Mouse (Mus musculus) thymus, postnatal 10 days (tissue): ENCODE results near the gene Scgb1b30.
"Not testable (repeated sequence)": the region's sequence is repeated elsewhere in the genome, so short reads cannot be mapped to it uniquely, and the experiment has no call there.

Source experiments
- DNase-seq, 2 experiments: peaks; one replicate each; pipeline ENCODE4 v3.0.0; 2021; ENCODE audit warnings: low spot score in 2 of 2

Gene Scgb1b30

DNA sequence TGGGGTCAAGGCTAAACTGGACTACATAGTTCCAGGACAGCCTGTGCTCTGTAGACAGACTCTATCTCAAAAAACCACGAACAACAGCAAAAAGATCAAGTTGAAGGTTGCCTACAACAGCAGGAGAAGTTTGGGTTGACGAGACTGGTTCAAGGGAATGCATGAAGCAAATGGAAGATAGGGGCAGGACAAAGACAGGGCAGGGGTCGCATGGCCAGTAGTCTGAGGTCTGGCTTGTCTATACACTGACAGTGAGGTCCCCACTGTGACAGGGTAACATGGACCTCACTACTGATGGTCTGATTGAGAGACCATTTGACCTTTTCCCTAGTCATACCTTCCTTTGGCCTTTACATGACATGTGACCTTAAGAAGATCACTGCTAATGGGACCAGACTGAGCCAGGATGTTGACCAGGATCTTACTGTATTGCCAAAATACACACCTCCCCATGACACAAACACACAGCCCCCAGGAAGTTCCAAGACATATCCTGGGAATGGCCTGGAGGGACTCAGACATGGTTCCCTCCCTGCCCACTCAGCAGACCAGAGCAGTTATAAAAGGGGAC, at the start of gene Scgb1b30:
TSS of gene Scgb1b30 (plus strand) at position 521 of the 571 bp plus-strand sequence.
- DNase-seq = no peak

DNA sequence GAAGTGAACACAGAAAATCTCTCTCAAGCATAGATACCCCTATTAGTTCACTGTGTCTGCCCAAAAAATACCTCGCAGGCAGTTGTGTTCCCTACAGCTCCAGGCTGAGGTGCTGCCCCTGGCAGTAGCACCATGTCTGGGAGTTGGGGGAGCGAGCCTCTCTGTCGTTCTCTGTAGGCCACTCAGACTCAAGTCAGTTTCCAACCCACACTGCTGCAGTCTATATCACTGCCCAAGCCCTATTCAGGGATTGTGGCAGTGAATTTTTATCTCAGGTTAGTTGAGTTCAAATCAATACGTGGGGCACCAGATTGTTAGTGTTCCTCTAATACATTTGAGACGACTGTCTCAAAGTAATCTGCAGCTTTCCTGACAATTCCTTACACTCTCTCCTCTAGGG, 27.1 kb upstream of the Scgb1b30 start:
- not testable (repeated sequence) for DNase-seq

DNA sequence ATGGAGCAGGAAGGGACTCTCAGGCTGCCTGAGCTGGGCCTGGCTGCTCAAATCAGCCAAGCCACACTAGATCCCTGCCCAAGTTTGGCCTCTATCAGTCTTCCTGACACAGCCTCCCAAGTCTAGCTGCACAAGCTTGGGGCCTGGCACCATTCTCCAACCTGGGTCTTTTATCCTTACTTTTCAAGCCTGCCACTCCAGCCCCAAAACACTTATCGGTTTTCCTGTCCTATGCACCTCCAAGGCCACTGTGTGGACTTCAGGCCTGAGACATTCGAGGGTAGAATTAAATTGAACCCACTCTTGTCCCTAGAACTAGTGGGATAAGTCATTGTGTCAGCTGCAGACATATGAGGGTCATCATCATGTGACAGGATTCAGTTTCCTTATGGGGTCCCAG, 4.8 kb downstream of the Scgb1b30 start:
- no peak for DNase-seq

DNA sequence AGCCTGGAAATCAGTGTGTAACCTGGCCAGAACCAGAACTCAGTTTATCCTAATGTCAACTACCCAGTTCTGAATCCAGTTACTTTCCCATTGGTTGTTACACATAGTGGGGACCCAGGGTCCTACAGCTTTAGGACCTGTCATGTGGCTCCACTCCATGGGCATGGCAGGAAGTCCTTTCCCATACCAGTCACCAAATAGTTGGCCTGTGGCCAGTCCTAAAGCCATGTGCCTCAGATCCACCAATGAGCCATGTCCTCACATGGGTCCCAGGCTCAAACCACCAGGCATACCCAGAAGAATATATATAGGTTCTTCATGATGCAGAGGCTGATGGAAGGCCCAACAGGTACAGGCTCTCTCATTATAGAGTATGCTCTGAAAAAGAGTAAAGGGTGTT, 6.0 kb downstream of the Scgb1b30 start:
- no peak for DNase-seq

DNA sequence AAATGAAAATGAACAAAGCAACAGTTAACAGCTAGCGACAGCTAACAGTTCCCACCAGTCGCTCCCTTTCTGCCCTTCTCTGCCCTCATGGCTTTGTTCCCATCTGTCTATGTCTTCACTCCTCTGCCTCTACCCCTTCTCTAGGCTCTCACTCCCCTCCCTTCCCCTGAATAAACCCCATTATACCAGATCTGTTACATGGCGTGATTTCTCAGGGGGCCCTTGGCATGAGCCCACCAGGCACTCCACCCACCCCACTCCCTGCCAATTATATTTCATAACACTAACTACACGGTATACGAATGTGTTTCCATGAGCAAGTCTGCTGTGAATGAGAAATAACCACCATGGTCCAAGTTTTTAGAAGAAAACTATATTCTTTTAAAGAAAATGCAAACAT, 14.0 kb downstream of the Scgb1b30 start:
- no peak for DNase-seq

DNA sequence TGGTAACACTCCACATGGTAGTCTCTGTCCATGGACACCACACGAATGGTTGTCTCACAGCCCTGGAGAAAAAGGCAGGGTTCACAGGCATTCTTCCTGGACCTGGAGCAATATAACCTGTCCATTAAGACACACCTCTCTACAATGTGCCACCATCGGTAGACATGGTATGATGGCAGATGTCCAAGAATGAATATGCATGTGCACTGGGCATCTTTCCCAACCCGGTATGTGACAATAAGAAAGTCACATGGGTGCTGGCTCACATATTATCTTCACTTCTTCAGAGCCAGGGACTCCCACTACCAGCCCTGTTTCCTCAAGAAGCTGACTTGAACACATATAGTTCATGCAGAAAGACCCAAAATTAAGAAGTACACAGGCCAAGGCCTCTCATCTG, 21.4 kb downstream of the Scgb1b30 start:
- no peak for DNase-seq

DNA sequence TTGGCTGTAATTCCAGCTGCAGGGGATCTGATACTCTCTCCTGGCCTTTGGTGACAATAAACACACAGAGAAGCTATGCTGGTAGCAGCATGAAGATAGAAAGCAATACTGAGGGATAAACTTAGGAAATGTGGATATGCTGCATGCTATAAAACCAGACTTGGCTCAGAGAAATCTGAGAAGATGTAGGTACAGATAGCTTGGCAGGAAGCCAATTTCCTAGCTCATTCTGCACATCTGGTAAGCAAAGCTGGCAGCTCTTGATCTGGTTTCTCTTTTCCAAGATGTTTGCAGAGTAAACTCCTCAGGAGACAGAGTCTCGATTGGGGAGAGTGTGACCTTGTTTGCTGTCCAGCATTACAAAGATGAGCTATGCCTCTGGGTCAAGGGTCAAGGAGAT, 25.4 kb downstream of the Scgb1b30 start:
- DNase-seq = not testable (repeated sequence)

DNA sequence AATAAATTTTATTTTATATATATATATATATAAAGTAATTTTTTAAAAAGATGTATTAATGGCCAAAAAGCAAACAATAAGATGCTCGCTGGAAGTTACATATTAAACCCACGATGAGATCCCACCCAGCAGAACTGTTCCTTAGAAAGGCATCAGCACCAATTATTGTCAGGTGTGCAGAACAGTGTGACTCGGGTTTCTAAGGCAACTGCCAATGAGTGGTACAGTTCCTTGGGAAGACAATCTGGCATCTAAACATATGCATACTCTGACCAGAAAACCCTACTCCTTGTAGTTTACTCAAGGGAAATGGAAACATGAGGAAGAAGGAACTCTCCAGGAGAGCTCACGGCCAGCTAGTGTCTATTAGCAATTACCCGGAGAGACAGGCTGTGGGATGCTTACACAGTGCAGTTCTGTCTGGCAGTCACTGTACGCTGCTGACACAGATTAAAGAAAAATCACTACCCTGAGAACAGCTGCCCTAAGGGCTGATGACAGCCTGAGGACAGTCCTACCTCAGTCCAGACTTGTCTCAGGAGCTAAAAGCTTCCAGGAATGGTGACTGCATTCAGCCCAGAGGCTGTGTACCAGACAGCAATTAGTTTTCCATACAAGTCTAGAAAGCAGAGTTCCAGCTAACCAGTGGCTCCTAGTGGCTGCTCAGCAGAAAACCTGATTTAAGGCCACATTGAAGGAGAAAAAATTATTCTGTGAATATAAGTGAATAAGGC, 27.9 kb downstream of the Scgb1b30 start:
- no peak for DNase-seq

DNA sequence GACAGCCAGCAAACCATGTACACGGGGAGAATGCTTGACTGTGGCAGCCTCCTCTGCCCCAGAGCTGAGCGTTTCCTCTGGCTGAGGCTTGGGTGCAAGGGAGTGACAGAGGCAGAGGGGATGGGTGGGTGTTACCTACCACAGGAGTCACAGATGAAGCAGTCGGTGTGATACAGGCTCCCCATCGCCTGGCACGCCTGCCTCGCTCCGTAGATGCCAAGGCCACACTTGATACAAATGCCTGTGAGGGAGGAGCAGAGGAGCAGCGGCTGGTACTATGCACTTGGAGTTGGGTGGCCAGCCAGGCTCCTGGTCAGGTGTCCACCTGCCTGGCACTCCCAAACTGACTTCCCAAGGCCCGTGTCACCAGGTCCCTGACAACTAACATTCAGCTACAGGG, 30.1 kb downstream of the Scgb1b30 start:
- no peak for DNase-seq

DNA sequence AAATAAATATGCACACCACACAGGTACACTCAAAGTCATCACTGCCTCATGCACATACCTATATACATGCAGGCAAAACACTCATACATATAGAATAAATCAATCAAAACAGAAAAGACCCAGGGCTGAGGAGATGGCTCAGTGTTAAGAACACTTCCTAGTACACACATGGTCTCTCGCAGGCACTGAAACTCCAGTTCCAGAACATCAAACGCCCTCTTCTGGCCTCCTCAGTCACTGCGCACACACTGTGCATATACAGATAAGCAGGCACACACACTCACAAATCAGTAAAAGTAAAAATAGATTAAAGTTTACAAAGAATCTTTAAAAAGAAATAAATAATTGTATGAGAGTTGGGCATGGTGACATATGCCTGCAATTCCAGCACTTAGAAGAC, 31.1 kb downstream of the Scgb1b30 start:
- no peak for DNase-seq

DNA sequence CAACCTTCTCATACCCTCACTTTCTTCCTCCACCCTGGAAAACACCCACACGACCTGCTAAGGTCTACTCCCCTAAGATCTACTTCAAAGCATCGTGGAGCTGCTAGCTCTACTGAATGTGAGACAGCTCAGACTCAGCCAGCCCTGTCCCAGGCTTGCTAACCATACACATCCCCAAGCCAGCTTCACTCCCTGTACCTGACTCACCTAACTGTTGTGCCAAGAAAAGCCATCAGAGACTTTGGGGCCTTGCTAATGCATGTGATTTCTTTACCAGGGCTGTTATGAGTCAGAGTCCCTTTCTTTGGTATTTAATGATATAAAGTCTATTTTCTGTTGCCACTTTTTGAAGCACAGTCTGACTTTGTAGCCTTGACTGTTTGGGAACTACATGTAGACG, 35.9 kb downstream of the Scgb1b30 start:
- no peak for DNase-seq

DNA sequence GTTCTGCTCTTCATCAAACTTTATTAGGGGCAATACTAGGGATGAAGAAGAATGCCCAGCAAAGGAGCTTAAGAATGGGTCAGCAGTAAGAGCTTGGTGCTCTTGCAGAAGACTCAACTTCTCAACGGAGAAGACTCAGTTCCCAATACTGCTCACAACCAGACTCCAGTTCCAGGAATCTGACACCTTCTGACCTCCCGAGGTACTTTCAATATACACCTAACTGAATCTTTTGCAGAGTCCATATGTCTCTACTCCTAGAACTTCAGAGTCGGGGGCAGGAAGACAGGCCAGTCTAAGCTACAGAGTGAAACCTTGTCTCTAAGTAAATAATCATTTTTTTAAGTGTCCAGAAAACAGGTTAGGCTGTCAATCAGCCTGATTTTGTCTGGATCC, 36.7 kb downstream of the Scgb1b30 start:
- DNase-seq = no peak

DNA sequence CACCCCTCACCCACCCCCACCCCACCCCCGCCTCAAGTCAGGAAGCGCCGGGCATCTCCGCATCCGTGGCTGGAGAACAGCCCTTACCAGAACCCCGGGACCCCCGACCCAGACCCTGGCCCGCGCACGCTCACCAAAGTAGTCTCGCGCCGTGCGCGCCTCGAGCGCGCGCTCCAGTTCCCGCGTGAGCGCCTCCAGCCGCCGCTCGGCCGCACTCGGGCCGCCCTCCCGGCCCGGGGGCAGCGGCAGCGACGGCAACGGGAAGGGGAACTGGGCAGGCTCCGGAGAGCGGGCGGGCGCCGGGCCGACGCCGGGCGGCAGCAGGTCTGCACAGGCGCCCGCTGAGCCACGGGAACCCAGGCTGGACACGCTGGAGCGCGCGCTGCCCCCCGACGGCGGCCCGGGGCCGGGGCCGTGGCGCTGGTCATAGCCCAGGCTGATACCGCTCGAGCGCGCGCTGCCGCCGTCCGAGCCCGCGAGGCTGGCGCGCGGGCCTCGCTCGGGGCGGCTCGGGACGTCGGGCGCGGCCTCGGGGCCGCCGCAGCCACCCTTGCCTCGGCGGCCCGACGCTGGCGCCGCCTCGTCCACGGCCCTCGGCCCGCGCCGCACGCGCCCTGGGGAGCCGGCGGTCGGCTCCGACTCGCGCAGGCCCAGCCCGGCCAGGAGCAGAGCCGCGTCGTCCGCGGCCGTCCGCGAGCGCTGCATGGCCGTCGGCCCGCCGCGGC, 37.3 kb downstream of the Scgb1b30 start:
- DNase-seq = no peak

DNA sequence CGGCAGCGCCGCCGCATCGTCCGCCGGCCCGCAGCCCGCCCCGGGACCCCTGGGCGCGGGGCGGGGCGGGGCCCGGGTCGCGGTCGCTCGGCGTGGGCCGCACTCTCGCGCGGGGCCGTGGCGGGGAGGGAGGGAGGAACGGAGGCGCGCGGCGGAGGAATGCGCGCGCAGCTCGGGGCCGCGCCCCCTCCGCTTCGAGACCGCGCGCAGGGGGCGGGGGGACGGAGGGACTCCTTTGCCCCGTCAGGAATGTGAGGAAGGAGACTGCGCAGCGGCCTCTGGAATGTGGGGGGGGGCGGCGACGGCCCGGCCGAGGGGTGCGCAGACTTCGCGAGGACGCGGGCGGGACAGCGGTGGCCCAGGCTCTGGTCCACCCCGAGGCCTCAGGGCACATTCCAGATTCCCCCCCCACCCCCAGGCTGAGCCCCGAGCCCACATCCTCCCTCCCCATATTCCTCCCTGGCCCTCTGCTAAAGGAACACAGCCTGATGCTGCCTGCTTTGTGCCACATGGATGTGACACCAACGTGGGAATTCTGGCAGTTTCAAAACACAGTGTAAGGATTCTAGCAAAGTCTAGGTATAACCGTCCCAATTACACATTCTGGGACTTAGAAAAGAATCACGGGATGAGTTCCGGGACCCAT, 38.0 kb downstream of the Scgb1b30 start, which contains the start of gene Wtip:
TSS of gene Wtip (minus strand) at position 152 of the 646 bp plus-strand sequence.
- DNase-seq = no peak

DNA sequence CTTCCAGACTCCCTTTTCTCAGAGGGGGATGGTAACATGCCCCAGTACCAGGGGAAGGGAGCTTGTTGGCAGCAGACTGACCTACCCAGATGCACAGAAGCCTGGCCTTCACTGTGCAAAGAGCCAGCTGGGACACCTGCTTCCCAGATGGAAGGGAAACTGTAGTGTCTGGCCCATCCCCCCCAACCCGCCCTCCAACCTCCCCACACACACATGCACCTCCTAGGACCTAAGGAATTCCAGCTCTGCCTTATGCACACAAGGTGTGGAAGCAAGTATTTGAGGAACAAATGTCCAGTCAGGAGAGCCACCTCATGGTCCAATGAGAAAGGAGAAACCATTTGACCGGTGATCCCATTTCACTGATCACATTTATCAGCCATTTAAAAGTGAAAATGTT, 39.1 kb downstream of the Scgb1b30 start:
- no peak for DNase-seq

DNA sequence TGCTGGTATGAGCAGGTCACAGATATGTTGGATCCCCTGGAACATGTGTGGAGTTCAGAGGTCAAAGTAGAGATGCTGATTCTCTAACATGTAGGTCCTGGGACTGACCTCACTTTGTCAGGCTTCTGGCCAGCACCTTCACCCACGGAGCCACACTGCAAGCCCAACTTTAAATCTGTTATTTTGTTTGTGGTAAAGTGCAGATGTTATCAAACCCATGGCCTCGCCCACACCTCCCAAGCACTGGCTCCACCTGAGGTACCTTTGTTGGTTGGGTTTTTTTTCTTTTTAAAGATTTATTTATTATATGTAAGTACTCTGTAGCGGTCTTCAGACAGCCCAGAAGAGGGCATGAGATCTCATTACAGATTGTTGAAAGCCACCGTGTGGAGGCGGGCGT, 44.3 kb downstream of the Scgb1b30 start:
- no peak for DNase-seq

DNA sequence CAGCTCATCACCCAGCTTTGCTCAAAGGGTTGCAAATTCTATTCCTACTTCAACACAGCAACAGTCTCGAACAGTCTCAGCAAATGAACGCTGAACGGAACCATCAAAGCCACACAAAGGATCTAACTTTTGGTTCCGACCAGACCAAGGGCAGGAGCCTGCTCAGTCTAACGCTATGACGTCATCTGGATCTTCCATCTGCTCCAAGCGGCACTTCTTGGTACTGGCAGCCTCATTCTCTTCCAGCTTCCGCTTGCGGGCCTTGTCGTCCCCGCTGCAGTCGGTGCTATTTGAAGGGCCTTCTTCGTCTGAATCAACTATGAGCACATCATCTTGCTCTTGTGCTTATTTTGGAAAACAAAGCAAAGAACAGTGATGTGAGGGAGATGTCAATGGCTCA, 45.9 kb downstream of the Scgb1b30 start:
- DNase-seq = no peak

DNA sequence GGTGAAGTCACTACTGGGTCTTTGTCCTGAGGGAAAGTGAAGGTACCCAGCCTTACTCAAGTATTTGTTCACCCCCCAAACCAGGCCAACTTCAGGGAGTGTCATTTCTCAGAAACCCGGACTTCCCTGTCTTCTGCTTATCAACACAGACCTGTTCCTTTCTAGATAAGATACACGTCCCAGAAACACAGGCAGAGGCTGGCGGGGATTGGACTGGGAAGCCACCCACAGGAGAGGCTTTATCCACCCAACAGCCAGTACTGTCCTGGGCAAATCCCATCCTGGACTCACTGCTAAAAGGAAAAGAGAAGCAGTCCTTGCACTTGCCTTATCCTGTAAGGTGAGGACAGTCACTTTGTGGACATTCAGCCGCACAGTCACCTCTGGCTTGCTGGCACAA, 52.0 kb downstream of the Scgb1b30 start:
- no peak for DNase-seq
